Mouse (Mus musculus): ENCODE results near the gene Cntnap2.

- TF ChIP-seq TAL1 (IDR thresholded peaks at IDR 0.05; ENCODE audit: low read length): no peak
- no peak for TF ChIP-seq GATA1 (IDR thresholded peaks at IDR 0.05; ENCODE audit: low read length)
These were observed 1945.3 kb downstream of the Cntnap2 start for GRCm38 (mm10) chr6:47004430-47004829.

Measured in erythroblast, embryonic 14.5 days (primary cell).